Comparison of ENCODE assay signal across 10 mouse cellular contexts in the genomic region with DNA sequence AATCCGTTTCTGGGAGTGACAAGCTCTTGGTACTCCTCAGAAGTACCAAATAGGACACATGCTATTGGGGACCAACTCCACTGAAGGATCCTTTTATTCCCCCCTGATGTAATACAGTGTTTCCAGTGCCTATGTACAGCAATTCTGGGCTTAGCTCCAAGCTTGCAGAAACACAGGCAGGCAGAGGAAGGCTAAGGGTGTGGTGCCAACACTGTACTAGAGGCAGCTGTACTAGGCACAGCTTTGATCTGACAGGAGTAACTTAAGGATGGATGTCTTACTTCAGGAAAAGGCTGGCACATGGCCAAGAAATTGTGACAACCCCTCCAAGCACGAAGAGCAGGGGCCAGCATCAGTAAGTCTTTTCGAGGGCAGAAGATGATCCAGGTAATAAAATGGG.
DNase-seq lines count a peak whose midpoint lies in the region; ATAC-seq lines count a peak whose summit lies in the region.
"Had no signal": no experiment of that assay in that cellular context is flagged by ENCODE, and none has a peak within 500 bp of the region (broad histone marks: within the 10 kb centered on the region; RNA-seq: fewer than 3 reads in every experiment).

No protein-coding gene starts in this region.

- no peaks in the 10 kb centered on the region for H3K36me3 ChIP-seq in hindbrain, embryonic 13.5 days
- no peaks in the 10 kb centered on the region for H3K36me3 ChIP-seq in hindbrain, embryonic 11.5 days (ENCODE audit: control insufficient read depth, insufficient read depth, low read length)
- no peaks in the 10 kb centered on the region for H3K36me3 ChIP-seq in heart, embryonic 12.5 days
- H3K36me3 ChIP-seq in limb, embryonic 10.5 days: no peaks in the 10 kb centered on the region

- no peaks in the 10 kb centered on the region for H3K9me3 ChIP-seq in hindbrain, embryonic 13.5 days
- no peaks in the 10 kb centered on the region for H3K9me3 ChIP-seq in hindbrain, embryonic 11.5 days (ENCODE audit: control insufficient read depth, low read length)
- no peaks in the 10 kb centered on the region for H3K9me3 ChIP-seq in heart, embryonic 12.5 days (replicated peaks)
- no peaks in the 10 kb centered on the region for H3K9me3 ChIP-seq in limb, embryonic 10.5 days (replicated peaks)

- no peak overlapping the region for H3K9ac ChIP-seq in hindbrain, embryonic 13.5 days
- no peak overlapping the region for H3K9ac ChIP-seq in hindbrain, embryonic 11.5 days (ENCODE audit: low read depth, low read length)
- no peak overlapping the region for H3K9ac ChIP-seq in heart, embryonic 12.5 days

- 0 out of 2 replicates have a peak, but pooled peaks have one; percentile 61 for ATAC-seq in hindbrain, embryonic 13.5 days (ENCODE audit: low FRiP score)
- ATAC-seq in hindbrain, embryonic 11.5 days (ENCODE audit: low FRiP score): no peak
- ATAC-seq in heart, embryonic 12.5 days (ENCODE audit: insufficient number of reproducible peaks, low FRiP score): peak; percentile 44; the same call in 1 of the 2 replicates
- ATAC-seq in cerebellum, adult (ENCODE audit: insufficient number of reproducible peaks, low FRiP score, low TSS enrichment): no peak
- ATAC-seq in megakaryocyte-erythroid progenitor cell, adult 5-6 weeks (replicated peaks; ENCODE audit: low FRiP score, low TSS enrichment, poor library complexity, severe bottlenecking): no peak
- ATAC-seq: Patski had no signal

- 64% methylated on average over 3 of the region's 3 CpGs for WGBS in hindbrain, embryonic 13.5 days
- WGBS in hindbrain, embryonic 11.5 days: 79% methylated on average over 3 of the region's 3 CpGs
- 45% methylated on average over 3 of the region's 3 CpGs for WGBS in heart, embryonic 12.5 days
- WGBS in limb, embryonic 10.5 days: 73% methylated on average over 3 of the region's 3 CpGs

- no peak overlapping the region for H3K27ac ChIP-seq in hindbrain, embryonic 13.5 days
- H3K27ac ChIP-seq in hindbrain, embryonic 11.5 days (ENCODE audit: low read depth, low read length): no peak overlapping the region
- no peak overlapping the region for H3K27ac ChIP-seq in heart, embryonic 12.5 days (ENCODE audit: poor library complexity, severe bottlenecking)
- no peak overlapping the region for H3K27ac ChIP-seq in limb, embryonic 10.5 days

- peaks cover 8% of the 10 kb centered on the region for H3K4me1 ChIP-seq in hindbrain, embryonic 13.5 days (replicated peaks)
- no peaks in the 10 kb centered on the region for H3K4me1 ChIP-seq in hindbrain, embryonic 11.5 days (replicated peaks; ENCODE audit: control insufficient read depth, insufficient read depth, low read length)
- peaks cover 29% of the 10 kb centered on the region for H3K4me1 ChIP-seq in heart, embryonic 12.5 days (replicated peaks)
- peaks cover 28% of the 10 kb centered on the region for H3K4me1 ChIP-seq in limb, embryonic 10.5 days

- no peak for DNase-seq in hindbrain, embryonic 11.5 days (ENCODE audit: low spot score)
- DNase-seq in Muller cell, postnatal 12 days (ENCODE audit: inconsistent ontology term): peak; percentile 37
- peak; percentile 19 for DNase-seq in limb, embryonic 10.5 days (ENCODE audit: low spot score)
- no peak for DNase-seq in T-cell, adult 2 months (ENCODE audit: low spot score)

- no peak overlapping the region for H3K4me2 ChIP-seq in hindbrain, embryonic 13.5 days
- H3K4me2 ChIP-seq in hindbrain, embryonic 11.5 days (replicated peaks; ENCODE audit: low read depth, low read length): no peak overlapping the region
- no peak overlapping the region for H3K4me2 ChIP-seq in heart, embryonic 12.5 days

- H3K4me3 ChIP-seq in hindbrain, embryonic 13.5 days: no peak overlapping the region
- no peak overlapping the region for H3K4me3 ChIP-seq in hindbrain, embryonic 11.5 days (ENCODE audit: low read depth, low read length)
- H3K4me3 ChIP-seq in heart, embryonic 12.5 days: no peak overlapping the region
- no peak overlapping the region for H3K4me3 ChIP-seq in limb, embryonic 10.5 days
- H3K4me3 ChIP-seq: erythroblast, embryonic 14.5 days had no signal

- no peaks in the 10 kb centered on the region for H3K27me3 ChIP-seq in hindbrain, embryonic 13.5 days
- H3K27me3 ChIP-seq in hindbrain, embryonic 11.5 days (ENCODE audit: control insufficient read depth, insufficient read depth, low read length): no peaks in the 10 kb centered on the region
- no peaks in the 10 kb centered on the region for H3K27me3 ChIP-seq in heart, embryonic 12.5 days (replicated peaks)
- no peaks in the 10 kb centered on the region for H3K27me3 ChIP-seq in limb, embryonic 10.5 days (ENCODE audit: low read depth, poor library complexity, severe bottlenecking)
- H3K27me3 ChIP-seq: Patski had no signal

Comparison
In these comparisons a context has a peak if more than half of its experiments do, and no peak if none do; other contexts are left out.
1. ATAC-seq: peak in hindbrain, embryonic 13.5 days (single experiment) and heart, embryonic 12.5 days (single experiment); none in hindbrain, embryonic 11.5 days (single experiment), cerebellum, adult (single experiment) and megakaryocyte-erythroid progenitor cell, adult 5-6 weeks (single experiment).
2. DNase-seq: peak in Muller cell, postnatal 12 days (single experiment) and limb, embryonic 10.5 days (single experiment); none in hindbrain, embryonic 11.5 days (single experiment) and T-cell, adult 2 months (single experiment).